Mouse (Mus musculus) ES-Bruce4 (cell line): ENCODE data around the gene Hemk1.

ENCODE experiments used
- CTCF ChIP-seq: IDR thresholded peaks from one replicate; pipeline ENCODE4 v1.8.1; 2011; ENCODE audit warnings: low read depth, low read length
- EP300 ChIP-seq: IDR thresholded peaks from 2 replicates; pipeline ENCODE4 v1.6.1; 2011; ENCODE audit warnings: low read depth, low read length; ENCODE audit not compliant: insufficient read depth
- POLR2A ChIP-seq: IDR thresholded peaks from one replicate; pipeline ENCODE4 v1.8.1; 2011; ENCODE audit warnings: low read length; ENCODE audit not compliant: insufficient read depth

- TF ChIP-seq CTCF (no peak), EP300 (no peak), POLR2A (no peak)
Observed at GRCm38 (mm10) chr9:107323558-107323957, 14.6 kb downstream of the Hemk1 start.
